Mouse (Mus musculus) gastrocnemius, adult 18-20 months (tissue): Measurements from ENCODE around the gene Sipa1. TPM values are rescaled to one million over a fixed set of nuclear protein-coding genes. Genes with fewer than 3 reads are reported as not detected.
A peak's percentile ranks its signal among the peaks of the same experiment; 100 is the strongest.

ENCODE experiments used
- DNase-seq: peaks from one replicate; pipeline ENCODE4 v3.0.0; 2021; ENCODE audit warnings: low spot score
- total RNA-seq, 2 experiments: library from RNA; stranded (reverse); gene quantifications; 2 replicates each; pipeline ENCODE4 v1.2.3; 2021

Gene Sipa1
- total RNA-seq, 2 experiments from 2014 or later = 5.6 to 8.2 TPM

DNA sequence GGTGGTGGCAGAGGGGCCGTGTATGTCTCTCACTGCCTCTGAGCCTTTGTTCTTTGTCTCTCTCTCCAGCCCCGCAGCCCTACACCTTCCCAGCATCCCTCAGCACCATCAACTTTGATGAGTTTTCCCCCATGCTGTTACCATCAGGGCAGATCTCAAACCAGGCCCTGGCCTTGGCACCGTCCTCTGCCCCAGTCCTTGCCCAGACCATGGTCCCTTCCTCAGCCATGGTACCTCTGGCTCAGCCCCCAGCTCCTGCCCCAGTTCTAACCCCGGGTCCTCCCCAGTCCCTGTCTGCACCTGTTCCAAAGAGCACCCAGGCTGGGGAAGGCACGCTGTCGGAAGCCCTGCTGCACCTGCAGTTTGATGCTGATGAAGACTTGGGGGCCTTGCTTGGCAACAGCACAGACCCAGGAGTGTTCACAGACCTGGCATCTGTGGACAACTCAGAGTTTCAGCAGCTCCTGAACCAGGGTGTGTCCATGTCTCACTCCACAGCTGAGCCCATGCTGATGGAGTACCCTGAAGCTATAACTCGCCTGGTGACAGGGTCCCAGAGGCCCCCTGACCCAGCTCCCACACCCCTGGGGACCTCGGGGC is 16.7 kb downstream of the Sipa1 start:
- DNase-seq = no peak

DNA sequence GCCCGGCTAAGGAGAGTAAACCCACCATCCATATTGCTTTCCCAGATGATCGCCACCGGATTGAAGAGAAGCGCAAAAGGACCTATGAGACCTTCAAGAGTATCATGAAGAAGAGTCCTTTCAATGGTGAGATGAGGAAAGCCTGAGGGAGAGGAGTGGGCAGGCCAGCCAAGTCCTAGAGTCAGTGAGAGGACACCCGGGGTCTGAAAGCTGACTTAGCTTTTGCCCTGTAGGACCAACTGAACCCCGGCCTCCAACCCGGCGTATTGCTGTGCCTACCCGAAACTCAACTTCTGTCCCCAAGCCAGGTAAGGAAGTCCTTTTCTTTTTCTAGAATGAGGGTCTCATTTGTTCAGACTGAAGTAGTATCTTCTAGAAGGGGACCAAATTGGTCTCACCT is 18.2 kb downstream of the Sipa1 start:
- DNase-seq = no peak

DNA sequence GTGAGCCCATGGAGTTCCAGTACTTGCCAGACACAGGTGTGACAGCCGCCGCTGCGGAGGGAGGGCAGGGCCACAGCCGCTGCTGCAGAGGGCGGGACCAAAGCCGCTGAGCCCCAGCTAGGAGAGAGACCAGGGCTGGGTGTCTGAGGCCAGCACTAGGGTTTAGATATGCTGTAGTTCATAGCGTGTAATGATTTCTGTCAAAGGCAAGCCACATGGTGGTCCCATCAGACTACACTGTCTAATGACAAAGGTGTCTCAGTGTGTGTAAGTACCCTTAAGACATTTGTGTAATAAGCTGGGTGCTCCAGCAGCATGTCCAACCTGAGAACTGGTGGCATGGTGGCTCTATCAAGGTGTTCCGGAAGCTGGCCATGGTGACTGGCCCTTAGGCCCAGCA is 21.9 kb downstream of the Sipa1 start:
- no peak for DNase-seq

DNA sequence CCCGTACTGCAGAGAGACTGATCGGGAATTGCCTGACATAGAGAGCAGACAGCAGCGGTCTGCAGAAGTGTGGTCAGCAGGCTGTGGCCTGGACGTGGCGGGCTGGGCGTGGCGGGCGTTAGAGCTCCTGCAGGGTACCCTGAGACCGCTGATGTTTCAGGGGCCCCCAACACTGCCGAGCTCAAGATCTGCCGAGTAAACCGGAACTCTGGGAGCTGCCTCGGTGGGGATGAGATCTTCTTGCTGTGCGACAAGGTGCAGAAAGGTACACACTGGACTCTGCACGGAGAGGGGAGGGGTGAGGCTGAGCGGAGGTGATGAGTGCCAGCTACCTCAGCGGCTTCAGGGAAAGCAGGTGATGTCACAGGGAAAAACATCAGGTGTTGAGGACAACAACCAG is 22.5 kb downstream of the Sipa1 start:
- DNase-seq = no peak

DNA sequence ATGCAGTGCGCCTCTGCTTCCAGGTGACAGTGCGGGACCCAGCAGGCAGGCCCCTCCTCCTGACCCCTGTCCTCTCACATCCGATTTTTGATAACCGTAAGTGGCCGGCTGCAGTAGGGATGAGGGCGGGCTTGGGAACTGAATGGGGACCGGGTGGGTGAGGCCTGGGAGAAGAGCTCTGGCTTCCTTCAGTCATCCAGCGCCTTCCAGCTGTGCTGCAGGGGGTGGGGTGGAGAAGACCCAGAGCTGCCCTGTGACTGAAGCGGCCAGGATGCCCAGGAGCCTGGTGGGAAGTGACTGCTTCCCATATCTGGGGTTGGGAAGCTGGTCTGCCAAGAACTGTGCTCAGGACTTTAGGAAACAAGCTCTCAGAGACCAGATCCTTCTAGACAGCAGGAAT is 23.2 kb downstream of the Sipa1 start:
- no peak for DNase-seq

DNA sequence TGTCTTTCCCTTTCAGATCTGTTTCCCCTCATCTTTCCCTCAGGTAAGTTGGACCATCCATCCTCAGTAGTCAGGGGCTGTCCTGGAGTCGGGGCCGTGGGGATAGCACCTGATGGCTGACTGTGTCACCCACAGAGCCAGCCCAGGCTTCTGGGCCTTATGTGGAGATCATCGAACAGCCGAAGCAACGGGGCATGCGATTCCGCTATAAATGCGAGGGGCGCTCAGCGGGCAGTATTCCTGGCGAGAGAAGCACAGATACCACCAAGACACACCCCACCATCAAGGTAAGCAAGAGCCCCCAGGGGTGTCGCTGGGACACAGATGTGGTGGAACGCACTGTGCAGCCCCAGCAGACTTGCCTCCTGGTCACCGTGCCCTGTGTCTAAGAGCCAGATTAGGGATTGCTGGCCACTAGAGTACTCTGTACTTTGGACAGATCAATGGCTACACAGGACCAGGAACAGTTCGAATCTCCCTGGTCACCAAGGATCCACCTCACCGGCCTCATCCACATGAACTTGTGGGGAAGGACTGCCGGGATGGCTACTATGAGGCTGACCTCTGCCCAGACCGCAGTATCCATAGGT is 25.0 kb downstream of the Sipa1 start:
- no peak for DNase-seq

DNA sequence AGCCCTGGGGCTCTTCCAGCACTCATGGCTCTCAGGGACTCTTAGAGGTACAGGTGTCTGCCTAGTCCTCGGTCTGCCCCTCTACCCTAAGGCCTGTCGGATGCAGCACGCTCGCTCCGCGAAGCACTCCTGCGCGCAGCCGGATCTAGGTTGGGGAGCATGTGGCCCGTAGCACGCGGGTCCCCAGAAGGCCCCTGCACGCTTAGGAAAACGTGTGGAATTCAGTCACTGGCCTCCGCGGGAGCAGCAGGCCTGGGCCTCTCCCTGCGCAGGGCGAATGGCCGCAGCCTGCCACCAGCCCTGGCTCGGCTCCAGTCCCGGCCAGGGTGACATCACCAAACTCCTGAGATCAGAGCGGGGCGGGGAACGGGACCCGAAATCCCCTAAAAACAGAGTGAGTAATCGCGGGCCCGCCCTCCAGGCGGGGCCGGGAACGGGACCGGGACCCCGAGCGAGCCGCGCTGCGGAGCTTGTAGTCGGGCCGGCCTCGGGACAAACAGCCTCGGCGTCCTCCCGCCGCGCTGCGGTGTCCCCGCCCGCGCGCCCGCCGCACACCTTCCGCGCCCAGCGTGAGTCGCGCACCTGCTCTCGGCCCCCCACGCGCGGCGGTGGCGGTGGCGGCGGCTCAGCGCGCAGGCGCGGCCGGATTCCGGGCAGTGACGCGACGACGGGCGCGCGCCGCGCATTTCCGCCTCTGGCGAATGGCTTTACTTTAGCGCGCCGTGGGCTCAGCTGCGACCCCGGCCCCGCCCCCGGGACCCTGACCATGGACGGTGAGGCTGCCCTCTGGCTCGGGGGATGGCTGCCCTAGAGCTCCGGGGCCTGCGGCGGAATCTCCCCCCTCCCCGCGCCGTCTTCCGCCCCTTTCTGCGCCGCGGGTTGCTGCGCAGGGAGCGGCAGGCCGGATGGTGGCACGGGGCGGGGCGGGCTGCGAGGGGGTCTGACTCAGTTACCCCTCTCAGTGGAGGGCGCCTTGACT is 26.1 kb downstream of the Sipa1 start, which contains the start of gene Rela:
Gene Rela (plus strand): TSS at position 415 of the 979 bp plus-strand sequence.
- DNase-seq = peak; percentile 92

DNA sequence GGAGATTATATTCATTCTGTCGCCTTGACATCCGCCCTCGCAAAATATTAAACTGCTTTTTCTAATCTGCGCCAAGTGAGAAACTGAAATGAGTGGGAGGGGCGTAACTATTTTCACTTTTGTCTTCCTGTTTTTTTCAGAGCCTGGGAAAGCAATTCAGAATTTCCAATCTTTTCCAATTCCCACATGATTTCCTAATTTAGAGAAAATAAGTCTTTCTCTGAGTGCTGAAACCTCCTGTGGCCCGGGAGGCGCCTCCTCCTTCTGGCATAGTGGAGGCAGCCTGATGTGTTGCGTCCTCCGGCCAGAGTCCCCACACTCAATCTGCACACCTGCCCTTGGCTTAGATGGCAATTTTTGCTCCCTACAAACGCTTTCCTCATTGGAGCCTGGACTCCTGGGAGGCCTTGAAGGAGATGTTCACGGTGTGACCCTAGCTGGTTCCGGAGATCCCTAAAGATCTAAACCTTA is 26.9 kb downstream of the Sipa1 start:
- peak; percentile 38 for DNase-seq

DNA sequence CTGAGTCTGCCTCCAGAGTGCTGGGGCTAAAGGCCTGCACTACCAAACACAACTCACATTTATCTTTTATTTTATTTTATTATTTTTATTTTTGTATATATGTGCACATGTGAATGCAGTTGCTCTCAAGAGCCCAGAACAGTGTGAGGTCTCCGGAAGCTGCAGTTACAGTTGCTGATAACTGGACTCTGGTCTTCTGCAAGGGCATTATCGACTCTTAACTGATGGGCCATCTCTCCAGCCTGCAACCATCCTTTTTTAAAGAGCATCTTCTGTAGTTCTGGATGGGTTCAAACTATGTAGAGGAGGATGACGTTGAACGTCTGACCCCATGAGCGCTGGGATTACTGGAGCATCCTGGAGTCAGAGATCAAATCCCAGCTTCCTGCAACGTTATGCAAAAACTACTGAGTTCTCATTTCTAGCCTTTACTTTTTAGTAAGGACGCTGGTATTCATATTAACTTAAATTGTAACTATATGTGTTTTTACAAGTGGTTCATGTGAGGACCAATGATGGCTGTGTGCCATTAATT is 27.4 kb downstream of the Sipa1 start:
- no peak for DNase-seq

DNA sequence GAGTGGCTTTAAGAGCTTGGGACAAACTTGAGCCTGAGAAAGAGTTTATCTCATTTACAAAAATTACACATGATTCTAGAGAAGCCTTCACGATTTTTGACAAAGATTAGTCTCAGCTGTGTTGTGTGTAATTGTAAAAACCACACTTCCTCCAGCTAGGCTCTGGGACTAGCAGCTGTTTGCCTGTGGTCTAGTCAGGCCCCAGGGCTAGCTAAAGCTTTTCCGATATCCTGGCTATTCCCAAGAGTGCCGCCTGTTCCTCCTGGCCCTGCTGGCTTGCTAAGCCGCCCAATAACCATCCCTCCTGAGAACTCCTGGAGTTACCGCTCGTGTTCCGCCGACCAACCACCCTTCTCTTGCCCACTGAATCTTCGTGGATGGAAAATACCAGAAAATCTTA is 31.4 kb downstream of the Sipa1 start:
- no peak for DNase-seq

DNA sequence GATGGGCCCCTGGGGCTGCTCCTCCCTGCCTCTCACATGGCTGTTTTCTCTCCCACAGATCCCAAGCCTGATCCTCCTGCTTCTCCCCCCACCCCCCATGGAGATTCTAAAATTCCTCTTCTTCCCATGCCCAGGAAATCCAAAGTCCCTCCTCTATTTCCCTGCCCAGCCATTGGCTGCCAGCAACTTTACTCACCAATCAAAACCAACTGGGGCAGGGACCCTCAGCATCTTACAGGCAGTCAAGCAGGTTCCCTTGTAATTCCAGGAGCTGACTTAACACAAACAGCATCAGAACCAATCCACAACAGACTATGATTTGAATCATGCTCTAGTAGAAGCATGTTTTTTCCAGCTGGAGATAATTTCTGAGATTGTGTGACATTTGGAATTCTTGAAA is 33.6 kb downstream of the Sipa1 start:
- DNase-seq = no peak

DNA sequence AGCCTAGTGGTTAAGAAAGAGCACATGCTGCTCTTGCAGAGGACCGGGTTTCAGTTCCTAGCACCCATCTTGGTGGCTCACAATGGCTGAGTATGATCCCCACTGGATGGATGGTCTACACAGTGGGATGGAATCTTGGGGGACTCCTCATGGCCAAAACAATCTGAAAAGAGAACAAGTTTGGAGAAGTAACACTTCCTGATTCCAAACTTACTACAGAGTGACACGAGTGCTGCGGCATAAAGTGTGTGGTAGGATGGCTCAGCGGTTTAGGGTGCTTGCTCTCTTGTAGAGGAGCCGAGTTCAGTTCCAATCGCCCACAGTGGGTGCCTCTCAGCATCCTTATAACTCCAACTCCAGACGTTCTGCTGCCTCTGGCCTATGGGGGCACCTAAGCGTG is 38.2 kb downstream of the Sipa1 start:
- DNase-seq = no peak

DNA sequence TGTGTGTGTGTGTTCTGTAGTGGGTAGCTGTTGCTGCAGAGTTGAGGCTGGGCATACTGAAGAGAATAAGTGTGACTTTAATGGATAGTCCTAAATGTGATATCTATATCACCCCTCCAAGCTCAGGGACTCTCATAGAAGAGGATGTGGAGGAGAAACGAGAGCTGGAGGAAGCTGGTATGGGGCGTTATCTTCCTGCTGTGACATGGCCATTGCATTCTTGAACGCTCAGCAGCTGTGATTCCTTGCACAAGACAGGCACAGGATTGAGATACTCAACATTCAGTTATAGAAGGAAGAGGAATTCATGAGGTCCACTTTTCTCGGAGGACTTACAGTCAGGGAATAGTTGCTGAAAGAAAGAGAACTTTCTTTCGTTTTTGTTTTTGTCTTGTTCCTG is 41.6 kb downstream of the Sipa1 start:
- no peak for DNase-seq

DNA sequence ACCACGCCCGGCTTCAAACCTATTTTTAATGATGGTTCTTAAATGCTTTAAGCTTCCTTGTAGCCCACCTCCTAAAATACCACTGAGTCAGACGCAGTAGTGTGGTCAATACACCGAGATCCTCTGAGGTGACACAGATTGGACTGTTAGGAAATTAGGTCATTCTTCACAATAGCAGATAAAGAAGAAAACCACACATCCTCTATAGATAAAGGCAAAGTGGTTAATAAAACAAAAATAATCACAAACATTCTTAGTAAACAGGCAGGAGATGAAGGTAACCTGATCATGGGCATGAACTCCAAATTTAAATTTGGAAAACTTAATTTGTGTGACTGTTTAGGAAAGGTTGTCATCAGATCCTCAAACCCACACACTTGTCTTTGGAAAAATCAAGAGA is 43.5 kb downstream of the Sipa1 start:
- no peak for DNase-seq

DNA sequence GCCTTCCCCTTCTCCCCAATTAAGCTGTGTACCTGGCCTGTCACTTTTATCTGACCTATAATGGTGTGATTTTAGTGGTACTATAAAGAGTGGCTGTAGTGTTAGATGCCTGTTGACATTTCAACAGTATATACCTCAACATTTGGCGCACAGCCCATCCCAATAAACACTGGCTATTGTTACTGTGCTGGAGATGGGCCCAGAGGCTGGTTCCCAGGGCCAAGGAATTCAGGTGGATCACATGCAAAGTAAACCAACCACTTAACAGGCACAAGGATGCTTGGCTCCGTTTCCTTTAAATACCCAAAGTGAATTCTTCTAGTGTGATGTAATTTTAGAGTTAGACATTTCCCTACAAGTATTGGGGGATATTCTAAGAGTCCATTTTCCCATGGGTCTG is 48.6 kb downstream of the Sipa1 start:
- DNase-seq = no peak

DNA sequence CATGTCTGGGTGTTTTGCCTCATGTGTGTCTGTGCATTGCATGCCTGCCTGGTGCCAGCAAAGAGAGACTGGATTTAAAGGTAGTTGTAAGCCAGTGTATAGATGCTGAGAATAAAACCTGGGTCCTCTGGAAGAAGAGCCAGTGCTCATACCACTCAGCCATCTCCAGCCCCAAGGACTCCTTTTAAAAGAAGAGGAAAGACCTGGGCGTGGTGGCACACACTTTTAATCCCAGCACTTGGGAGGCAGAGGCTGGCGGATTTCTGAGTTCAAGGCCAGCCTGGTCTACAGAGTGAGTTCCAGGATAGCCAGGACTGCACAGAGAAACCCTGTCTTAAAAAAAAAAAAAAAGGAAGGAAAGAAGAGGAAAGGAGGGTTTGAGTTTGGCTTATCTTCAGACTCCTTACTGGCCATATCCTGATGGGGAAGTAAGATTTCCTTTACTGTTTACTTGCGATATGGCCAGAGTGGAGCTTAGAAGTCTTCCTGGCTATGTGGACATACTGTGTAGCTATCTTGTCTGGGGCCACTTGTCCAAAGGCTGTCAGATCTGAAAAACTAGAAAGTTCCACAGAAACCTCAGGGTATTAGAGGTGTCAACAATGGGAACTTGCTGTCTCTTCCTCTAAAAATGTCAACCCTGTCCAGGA is 50.6 kb downstream of the Sipa1 start:
- DNase-seq = no peak

DNA sequence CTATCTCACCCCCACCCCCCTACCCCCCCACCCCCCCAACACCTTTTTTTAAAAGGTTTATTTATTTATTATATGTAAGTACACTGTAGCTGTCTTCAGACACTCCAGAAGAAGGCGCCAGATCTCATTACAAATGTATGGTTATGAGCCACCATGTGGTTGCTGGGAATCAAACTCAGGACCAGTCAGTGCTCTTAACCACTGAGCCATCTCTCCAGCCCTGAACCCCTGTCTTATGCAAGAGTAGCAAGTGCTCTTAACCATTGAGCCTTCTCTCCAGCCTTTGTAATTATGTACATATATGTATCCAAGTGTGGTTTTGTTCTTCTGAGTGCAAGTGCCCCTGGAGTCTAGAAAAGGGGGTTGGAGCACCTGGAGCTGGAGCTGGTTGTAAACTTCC is 51.5 kb downstream of the Sipa1 start:
- DNase-seq = no peak

DNA sequence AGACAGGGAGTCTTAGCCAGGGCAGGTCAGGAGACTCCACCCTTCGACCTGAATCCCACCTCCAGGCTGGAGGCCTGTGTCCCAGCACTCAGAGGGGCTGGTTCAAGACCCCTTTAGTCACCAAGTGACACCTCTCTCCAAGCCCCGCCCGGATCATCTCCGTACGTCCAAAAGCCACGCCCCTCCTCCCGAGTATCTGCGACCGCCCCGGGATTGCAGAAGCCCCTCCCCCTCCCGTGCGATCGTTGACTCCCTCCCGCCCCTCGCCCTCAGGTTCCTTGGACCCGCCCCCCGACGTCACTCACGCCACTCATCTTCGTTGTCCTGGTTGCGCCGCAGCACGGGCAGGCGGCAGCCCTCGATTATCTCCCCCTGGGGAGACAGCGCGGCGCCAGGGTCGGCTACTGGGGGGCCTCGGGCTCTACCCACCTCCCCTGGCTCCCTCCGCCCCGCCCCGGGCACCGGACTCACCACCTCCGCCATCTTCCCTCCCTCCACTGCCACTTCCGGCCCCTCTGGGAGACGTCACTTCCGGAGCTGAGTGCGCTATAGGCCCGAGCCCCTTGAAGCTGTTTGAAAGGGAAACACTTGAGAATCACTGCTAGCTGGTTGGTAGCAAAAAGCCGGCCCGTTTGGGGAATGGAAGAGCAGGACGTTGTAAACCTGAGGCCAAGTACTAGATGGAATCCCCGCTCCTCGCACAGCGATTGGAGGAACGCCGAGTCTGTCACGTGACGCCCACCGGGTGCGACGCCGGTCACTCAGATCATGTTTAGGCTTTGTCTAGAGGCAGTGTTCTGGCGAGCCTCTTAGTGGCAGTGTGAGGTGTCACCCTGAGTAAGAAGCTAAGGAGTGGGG is 53.7 kb downstream of the Sipa1 start, which contains the start of gene Kat5:
Gene Kat5 (minus strand): TSS at position 691 of the 858 bp plus-strand sequence.
- DNase-seq = peak; percentile 94

DNA sequence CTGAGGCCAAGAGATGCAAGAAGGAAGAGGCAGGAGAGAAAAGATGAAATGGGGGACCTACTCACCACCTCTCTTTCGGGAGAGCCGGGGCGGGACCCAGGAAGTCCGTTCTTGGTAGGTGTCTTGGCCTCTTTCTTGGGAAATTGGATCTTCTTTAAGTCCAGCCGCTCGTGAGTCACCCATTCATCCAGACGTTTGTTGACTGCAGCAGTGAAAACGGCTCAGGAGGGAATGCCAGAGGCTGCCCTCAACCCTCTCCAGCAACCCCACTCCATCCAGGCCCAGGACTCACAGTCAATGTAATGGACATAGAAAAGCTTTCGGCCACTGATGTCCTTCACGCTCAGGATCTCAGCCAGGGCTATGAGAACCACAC is 54.3 kb downstream of the Sipa1 start:
- DNase-seq = no peak

DNA sequence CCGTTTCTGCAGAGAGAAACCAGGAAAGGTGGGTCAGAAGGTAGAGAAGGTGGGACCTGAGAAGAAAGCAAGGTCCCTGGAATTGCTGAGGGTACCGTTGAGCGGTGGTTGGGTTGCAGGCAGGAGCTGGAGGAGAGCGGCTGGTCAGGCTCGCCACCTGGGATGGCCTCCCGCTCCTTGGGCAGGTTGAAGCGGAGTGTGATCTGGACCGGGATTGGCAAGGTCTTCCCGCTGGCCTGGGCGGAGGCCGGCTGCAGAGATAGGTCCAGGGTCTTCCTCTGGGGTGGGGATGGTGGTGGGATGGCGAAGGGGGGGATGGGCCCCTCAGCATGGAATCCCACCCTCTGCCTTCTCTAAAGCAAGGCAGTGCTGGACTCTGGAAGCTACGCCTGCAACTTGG is 54.8 kb downstream of the Sipa1 start:
- DNase-seq = no peak
